Mouse (Mus musculus) heart, postnatal 36 days (tissue): ENCODE measurements at regions not wholly inside any gene's neighbourhood (a gene's known extent, or its start where the extent isn't known, plus 50 kb on each side); places are given as distances from the start of the nearest gene placed in this dataset.
A peak's percentile ranks its signal among the peaks of the same experiment; 100 is the strongest.

Source experiments
- DNase-seq, 2 experiments: peaks; one replicate each; pipeline ENCODE4 v3.0.0; 2021 to 2022
- intact Hi-C: fragments of 180-260 bp; cut with DNase I; formaldehyde crosslinking; loops from one replicate; pipeline ENCODE4 v1.15.1; 2025

GRCm38 (mm10) chr5:103374162-103374561 is 50.8 kb upstream of the Ptpn13 start:
- intact Hi-C loops, result no loop called here
- DNase-seq, result no peak

GRCm38 (mm10) chr5:103373089-103373488 is 51.9 kb upstream of the Ptpn13 start:
- intact Hi-C loops, result no loop called here
- no peak for DNase-seq

DNA sequence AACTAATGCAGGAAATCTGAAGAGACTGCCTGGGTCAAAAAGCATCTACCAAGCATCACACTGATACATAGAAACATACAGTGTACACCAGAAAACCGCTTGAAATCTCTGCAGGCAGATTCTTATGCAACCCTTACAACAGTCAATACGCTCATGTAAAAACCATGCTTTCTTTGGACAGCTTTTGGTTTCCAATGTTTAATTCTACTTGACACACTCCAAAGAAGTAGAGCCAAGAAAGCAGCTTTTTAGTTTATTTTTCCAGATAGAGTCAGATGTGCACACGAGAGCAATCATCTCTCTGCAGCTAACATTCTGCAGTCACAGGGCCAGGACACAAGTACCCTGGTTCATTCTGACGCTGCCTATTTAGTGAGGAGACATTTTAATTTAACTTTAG is 54.5 kb upstream of the Ptpn13 start:
- intact Hi-C loops, result no loop called here

DNA sequence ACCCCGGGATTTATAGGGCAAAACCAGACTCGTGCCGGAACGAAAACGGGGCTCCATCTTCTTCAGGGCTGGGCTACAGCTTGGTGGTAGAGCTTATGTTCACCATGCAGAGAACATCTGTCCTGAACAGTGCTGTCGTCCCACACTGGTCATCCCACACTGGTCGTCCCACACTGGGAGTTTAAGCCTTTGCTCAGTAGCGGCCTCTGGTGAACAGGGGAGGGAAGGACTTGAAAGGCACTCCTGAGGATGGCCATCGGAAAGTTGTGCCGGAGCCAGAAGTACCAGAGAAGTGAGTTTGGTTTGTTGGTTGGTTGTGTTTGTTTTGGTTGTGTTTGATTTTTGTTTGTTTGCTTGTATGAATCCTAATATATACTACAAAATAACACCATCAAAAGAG is 56.0 kb upstream of the Ptpn13 start:
- DNase-seq, result no peak
- intact Hi-C loops, result no loop called here

More for the DNA sequence above, 54.5 kb upstream of the Ptpn13 start:
- DNase-seq, result no peak

- no peak for DNase-seq
- intact Hi-C loops, result no loop called here
Observed at GRCm38 (mm10) chr5:103367201-103367671, 57.8 kb upstream of the Ptpn13 start.

- intact Hi-C loops, result no loop called here
- DNase-seq, result no peak
Observed at GRCm38 (mm10) chr5:103365700-103366448, 59.1 kb upstream of the Ptpn13 start.

- no peak for DNase-seq
Observed at GRCm38 (mm10) chr5:103364791-103365699, 59.9 kb upstream of the Ptpn13 start.

GRCm38 (mm10) chr5:103360775-103361247 is 64.2 kb upstream of the Ptpn13 start:
- intact Hi-C loops, result no loop called here
- no peak for DNase-seq

More at GRCm38 (mm10) chr5:103364791-103365699, 59.9 kb upstream of the Ptpn13 start:
- intact Hi-C loops, result no loop called here

- intact Hi-C loops, result no loop called here
- DNase-seq, result no peak
Observed at GRCm38 (mm10) chr5:103360360-103360759, 64.6 kb upstream of the Ptpn13 start.

GRCm38 (mm10) chr5:103357558-103357957 is 67.4 kb upstream of the Ptpn13 start:
- DNase-seq, result no peak
- intact Hi-C loops, result loop anchor here (5.0 to 10.0 kb wide), 3 partner anchors 180 to 457 kb away; no protein-coding TSS in a partner anchor

DNA sequence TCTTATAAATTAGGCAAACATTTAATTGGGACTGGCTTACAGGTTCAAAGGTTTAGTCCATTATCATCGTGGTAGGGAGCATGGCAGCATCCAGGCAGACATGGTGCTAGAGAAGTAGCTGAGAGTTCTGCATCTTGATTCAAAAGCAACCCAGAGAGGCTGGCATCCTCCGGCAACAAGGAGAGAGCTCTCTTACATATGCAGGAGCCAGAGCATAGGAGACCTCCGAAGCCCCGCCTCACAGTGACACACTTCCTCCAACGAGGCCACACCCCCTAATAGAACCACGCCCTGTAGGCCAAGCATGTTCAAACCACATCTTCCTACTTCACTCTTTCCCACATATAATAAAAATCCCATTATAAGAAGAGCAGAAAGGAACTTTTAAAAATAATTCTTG is 68.5 kb upstream of the Ptpn13 start:
- DNase-seq, result no peak
- intact Hi-C loops, result loop anchor here (1.0 to 10.0 kb wide), 4 partner anchors 181 to 458 kb away; no protein-coding TSS in a partner anchor

DNA sequence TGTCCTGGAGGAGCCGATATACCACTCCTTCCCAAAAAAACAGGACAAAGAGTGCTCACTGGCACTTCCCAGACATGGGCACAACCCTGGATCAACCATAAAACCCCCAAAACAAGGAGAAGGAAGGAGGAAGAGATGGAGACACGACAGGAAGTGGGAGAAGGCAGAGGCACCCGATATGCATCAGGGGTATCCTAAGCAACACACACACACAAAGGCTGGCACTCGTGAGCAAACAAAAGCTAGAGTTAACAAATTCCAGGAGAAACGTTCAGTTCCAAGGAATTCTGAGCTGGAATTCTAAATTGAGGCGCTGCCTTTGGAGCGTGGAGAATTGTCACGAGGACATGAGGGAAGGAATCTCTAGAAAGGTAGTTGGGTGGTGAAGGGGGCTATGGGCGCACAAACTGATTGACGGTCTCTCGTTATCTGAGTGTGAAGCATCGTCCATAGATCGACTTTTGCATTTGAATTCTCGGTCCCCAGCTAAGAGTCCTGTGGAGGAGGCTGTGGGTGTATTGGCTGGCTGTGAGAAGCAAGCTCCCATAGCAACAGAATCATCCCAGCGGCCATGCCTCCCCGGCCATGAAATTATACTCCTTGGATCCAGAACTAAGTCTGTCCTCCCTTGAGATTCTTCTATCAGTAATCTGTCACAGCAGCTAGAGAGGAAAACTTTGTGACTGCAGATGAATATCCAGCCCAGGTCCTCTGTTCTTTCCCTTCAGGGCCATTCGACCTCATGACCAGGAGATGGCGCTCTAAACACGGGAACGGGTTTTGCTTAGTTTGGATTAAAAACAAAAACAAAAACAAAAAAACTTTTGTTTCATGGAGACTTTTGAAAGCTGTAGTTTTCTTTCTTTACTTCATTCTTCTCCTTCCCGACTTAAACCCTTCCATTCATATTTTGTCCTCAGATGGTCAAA is 69.4 kb upstream of the Ptpn13 start:
- DNase-seq, result peak; percentile 46 to 57
- intact Hi-C loops, result loop anchor here (1.0 to 10.0 kb wide), 5 partner anchors 101 to 459 kb away; no protein-coding TSS in a partner anchor

DNA sequence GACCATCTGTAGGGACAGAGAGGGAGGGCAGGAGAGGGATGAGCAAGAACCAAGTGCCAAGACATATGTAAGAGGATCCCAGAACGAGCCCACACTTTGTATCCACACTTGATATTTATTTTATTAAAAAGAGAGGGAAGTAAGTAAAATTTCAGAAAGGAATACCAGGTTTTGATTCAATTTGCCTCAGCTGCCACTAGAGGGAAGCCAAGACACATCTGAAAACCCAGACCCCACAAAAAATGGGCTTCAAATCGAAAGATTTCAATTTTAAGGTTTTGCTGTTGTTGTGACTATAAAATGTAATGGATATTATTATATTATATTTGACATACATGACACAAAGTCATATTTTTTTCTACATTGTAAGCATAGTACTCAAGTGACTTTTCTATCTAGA is 81.1 kb upstream of the Ptpn13 start:
- DNase-seq, result peak in 1 of 2 experiments; percentile 8
- intact Hi-C loops, result no loop called here

GRCm38 (mm10) chr5:103341456-103341855 is 83.5 kb upstream of the Ptpn13 start:
- DNase-seq, result no peak
- intact Hi-C loops, result no loop called here

GRCm38 (mm10) chr5:103340626-103341025 is 84.4 kb upstream of the Ptpn13 start:
- DNase-seq, result no peak
- intact Hi-C loops, result no loop called here

GRCm38 (mm10) chr5:103336689-103337490 is 88.1 kb upstream of the Ptpn13 start:
- DNase-seq, result no peak
- intact Hi-C loops, result no loop called here

DNA sequence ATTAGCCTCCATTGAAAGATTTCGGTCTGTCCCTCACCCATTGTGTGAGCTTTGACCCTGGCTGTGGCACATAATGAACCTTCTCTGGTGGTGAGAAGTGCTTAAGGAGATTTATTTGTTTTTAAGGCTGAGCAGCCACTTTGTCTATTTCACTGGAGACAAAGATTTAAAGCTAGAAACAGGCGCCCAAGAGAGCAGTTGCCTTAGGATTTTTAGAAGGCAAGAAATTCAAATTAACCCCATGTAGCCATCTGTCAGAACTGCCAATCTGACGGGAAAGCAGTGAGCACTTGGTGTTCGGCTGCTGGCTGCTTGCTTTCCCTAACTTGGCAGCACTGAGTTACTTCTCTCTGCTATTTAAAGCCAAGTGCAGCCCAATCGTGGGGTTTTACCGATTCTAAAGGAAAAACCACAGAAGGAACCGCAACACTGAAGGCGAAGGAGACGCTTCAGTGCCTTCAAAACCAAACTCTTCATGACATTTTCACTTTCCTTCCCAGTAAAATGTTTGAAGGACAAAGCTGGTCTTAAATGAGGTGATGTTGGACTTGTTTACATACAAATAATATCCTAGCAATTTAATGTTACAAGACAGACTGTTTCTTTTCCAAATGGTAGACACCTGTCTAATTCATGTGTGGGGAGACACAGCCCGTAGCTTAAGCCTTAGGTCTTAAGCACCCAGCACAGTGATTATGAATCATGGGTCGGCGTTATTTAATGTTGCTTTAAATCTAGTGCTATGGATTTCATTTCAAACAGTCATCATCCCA is 88.9 kb upstream of the Ptpn13 start:
- DNase-seq, result no peak
- intact Hi-C loops, result no loop called here

DNA sequence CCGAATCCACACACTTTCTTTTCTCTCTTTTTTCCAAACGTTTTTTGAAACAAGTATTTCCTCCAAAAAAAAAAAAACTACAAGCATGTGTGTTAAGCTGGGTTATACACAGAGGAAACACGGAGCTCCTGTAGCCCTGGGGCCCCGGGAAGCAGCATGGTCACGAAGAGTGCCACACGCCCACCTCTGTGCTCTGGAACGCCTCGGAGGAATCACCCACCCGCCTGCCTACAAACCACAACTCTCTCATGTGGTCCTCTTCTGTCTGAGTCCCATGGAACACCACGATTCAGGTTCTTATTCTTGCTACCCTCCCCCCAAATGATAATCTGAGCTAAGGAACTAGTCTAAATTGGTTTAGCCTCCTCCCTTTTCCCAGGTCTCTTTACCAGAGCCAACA is 98.6 kb upstream of the Ptpn13 start:
- intact Hi-C loops, result no loop called here
- DNase-seq, result no peak

GRCm38 (mm10) chr5:103320341-103320740 is 104.7 kb upstream of the Ptpn13 start:
- intact Hi-C loops, result no loop called here
- no peak for DNase-seq
